Mouse (Mus musculus): ENCODE results near the gene Arl6ip1.
"Not testable (repeated sequence)": the region's sequence is repeated elsewhere in the genome, so short reads cannot be mapped to it uniquely, and the experiment has no call there.

Arl6ip1 gene

GRCm38 (mm10) chr7:118129430-118130041, at the start of gene Arl6ip1:
Arl6ip1 (minus strand) TSS chr7:118129662.
- in situ Hi-C loops (cut with MboI, MseI): loop anchor here (10.0 kb wide), 1 partner anchor 575 kb away; the partner anchor contains the start of gene Gde1

- in situ Hi-C loops (cut with MboI, MseI): no loop called here
These were observed 46.4 kb upstream of the Arl6ip1 start for GRCm38 (mm10) chr7:118175821-118176355.

DNA sequence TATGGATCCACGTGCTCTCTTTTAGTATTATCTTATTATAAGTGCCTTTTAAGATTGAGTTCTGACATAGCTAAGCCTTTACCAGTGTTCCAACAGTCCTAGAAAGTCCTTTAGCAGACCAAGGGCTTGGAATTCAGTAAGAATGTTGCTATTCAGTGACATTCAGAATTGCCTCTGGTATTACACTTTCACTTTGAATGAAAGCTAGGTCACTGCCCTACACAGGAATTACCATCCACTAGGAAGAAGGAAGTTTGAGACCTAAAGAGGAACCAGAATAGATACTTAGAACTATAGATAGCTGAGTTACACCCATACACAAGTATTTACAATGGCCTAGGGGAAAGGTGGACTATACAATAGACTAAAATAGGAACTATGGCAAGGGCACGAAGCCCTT, 40.7 kb upstream of the Arl6ip1 start:
- in situ Hi-C loops (cut with MboI, MseI): not testable (repeated sequence)

- in situ Hi-C loops (cut with MboI, MseI): no loop called here
These were observed 33.5 kb upstream of the Arl6ip1 start for GRCm38 (mm10) chr7:118163006-118163405.

DNA sequence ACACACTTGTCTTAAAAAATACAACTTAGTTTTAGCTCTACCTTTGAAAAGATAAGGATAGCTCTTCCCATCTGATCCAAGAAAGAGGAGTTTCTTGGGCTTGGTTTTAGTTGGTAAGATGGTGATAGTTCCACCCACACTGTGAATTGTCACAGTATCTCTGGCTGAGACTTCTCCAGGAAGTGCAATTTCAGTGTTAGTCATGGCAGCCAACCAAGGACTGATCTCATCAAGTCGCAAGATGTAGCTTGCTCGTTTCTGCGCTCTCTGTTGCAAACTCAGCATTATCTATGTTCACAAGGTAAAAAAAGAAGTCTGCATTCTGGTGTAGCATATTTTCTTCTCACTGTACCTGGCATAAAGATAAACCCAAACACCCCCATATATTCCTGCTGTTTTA, 30.7 kb upstream of the Arl6ip1 start:
- in situ Hi-C loops (cut with MboI, MseI): no loop called here

DNA sequence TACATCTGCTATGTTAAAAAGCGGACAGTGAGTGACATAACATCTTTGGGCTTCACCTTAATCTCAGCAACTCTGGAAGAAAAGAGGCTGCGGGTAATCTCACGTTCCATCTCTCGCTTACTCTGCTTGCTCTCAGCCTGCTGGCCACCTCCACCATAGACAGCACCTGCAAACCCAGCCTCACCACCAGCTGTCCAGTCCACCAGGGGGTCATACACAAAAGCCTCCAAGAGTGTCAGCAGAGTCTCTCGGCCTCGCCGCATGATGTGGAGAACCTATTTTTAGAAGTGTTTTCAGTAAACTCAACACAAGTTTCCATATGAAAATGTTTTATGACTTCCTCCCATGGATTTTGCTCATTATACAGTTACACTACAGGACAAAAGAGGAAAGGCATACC, 27.0 kb upstream of the Arl6ip1 start:
- in situ Hi-C loops (cut with MboI, MseI): no loop called here

- in situ Hi-C loops (cut with MboI, MseI): no loop called here
These were observed 24.7 kb upstream of the Arl6ip1 start for GRCm38 (mm10) chr7:118154150-118154549.

DNA sequence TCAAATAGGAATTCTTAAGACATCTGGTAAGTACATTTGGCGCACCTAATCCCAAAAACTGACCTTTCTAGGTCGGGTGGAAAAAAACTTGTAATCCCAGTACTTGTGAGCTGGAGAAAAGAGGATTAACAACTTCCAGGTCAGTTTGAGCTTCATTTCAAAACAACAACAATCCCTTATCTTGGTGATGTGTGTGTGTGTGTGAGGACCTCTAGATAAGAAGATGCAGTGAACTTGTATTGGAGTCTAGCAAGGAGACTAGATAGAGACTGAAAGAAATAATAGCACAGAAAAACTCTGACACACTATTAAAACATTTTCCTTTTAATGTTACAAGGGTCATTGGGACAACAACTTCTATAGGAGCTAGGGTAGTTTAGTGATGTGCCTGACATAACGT, 14.1 kb upstream of the Arl6ip1 start:
- in situ Hi-C loops (cut with MboI, MseI): no loop called here

DNA sequence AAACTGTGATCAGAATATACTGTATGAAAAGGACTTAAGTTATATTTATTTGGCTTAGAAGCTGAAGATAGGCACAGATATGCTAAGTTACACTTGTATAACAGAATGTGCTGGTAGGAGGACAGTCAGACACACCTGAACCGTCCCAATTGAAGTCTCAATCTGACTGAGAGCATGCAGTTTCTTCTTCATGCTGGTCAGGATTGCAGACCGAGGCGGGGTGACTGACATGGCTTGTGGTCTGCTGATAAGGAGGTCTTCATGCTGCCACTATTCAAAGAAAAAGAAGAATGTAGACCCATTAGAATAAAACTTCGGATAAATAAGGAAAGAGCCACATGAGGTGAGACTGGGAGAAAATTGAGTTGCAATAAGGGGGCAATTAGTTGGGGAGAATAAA, 13.7 kb upstream of the Arl6ip1 start:
- in situ Hi-C loops (cut with MboI, MseI): no loop called here

- in situ Hi-C loops (cut with MboI, MseI): no loop called here
These were observed 11.8 kb upstream of the Arl6ip1 start for GRCm38 (mm10) chr7:118141271-118141670.

- in situ Hi-C loops (cut with MboI, MseI): no loop called here
These were observed 5.7 kb upstream of the Arl6ip1 start for GRCm38 (mm10) chr7:118135128-118135527.

DNA sequence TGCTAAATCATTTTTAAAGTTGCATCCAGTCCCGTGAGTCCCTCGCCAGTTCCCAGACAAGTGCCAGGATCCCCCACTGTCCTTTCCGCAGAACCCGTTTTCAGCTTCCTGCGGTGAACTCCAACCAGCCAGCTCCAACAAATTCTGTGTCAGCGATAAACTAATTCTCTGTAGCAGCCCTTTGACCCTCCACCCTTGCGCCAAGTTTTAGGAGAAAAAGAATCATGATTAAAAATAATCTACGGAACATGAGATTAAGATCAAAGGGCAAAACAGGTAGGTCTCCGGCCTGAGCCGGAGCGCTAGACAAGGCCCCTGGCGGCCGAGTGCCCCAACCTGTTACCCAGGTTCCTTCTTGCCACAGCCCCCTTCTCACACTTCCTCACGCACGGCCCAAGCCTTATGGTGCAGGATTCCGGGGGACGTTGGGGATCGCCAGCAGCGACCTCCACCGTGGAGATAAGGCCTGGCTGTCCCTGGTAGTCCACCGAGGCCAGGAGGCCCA, 485 bp downstream of the Arl6ip1 start:
- in situ Hi-C loops (cut with MboI, MseI): loop anchor here (10.0 kb wide), 1 partner anchor 576 kb away; the partner anchor contains the start of gene Gde1

DNA sequence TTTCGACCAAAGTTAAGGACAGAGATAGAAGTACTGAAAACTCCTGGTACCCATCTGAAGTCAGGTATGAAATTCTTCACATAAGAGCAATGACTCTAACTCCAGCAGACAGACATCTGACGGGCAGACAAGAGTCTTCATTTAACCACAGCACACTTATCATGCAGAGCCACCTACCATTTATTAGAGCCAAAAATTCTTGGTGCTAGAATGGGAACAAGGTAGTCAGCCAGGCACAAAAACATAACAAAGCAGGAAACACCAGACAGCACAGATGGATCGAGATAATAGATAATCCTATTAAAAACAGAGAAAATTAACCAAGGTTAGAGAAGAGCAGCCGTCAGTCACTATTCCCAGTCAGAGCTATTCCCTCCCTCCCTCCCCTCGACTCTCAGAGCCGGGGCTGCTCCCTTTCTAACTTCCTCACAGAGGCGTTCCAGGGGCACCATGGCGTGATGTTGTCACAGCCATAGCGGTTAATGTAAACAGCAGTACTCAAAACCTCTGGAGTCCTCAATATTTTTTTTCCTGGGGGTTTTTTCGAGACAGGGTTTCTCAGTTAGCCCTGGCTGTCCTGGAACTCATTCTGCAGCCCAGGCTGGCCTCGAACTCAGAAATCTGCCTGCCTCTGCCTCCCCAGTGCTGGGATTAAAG, 3.1 kb downstream of the Arl6ip1 start:
- in situ Hi-C loops (cut with MboI, MseI): loop anchor here (10.0 kb wide), 1 partner anchor 578 kb away; the partner anchor contains the start of gene Gde1

DNA sequence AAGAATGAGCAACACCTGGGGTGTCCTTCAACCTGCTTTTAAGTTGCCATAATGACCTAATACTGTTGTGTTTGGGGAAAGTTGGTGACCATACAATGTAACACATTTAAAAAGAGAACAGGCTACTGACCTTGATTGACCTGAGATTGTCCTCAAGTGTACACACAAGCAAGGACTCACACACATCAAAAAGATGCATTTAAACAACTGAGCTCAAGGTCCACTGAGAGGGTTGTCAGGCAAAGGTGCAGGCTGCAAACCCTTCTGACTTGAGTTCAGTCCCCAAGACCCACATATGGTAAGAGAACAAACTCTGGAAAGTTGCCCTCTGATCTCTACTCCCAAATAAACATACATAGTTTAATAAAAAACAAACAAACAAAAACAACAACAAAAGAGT, 3.7 kb downstream of the Arl6ip1 start:
- in situ Hi-C loops (cut with MboI, MseI): loop anchor here (10.0 kb wide), 1 partner anchor 579 kb away; the partner anchor contains the start of gene Gde1

DNA sequence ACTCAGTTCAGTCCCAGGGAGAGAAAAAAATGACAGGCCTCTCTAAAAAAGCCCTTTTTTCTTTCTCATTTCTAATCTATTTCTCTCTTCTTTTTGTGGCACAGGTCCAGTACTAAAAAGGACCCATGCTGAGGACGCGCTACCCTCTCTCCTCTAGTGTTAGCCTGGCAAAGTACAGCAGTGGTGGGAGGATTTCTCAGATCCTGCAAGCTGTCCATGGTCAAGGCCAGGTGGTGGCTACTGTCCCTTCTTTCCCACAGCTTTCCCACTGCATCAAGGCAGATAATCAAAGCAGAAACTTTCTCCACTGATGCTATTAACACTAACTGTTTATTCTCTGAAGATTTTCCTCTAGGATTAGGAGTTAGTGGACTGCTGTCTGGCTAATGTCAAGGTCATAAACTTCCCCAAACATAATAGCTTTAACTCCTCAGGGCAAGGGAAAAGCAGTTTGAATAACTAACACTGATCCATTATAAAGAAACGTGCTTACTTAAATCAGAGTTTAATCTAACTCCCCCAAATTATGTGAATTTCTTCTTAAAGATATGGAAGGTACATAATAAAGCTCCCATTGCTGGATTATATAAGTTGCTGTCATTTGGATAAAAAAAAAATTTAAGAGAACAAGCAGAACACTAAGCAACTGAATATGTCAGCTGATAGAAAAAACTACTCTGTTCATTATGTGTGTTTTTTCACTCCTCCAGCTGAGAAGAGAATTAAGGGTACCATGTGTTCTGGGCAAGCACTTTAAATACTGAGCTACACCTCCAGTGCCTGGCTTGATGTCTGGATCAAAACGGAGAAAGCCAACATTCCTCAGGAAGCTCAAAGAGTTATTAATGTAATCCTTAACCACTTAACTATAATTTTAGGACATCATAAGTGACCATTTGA, 5.7 kb downstream of the Arl6ip1 start:
- in situ Hi-C loops (cut with MboI, MseI): loop anchor here (10.0 kb wide), 1 partner anchor 581 kb away; the partner anchor contains the start of gene Gde1

DNA sequence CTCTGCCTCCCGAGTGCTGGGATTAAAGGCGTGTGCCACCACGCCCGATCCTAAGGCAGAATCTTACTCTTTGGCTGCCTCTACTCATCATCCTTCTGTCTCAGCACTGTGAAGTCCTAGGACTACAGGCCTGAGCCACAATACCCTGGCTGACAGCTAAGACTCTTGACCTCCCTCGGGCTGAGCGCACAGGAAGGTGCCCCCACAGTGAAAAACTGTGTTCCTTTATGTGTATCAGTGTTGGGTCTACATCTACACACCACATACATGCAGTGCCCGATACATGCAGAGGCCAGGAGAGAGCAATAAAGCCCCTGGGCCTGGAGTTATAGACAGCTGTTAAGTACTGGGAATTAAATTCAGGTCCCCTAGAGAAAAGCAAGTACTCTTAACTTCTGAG, 7.2 kb downstream of the Arl6ip1 start:
- in situ Hi-C loops (cut with MboI, MseI): loop anchor here (10.0 kb wide), 1 partner anchor 583 kb away; the partner anchor contains the start of gene Gde1

DNA sequence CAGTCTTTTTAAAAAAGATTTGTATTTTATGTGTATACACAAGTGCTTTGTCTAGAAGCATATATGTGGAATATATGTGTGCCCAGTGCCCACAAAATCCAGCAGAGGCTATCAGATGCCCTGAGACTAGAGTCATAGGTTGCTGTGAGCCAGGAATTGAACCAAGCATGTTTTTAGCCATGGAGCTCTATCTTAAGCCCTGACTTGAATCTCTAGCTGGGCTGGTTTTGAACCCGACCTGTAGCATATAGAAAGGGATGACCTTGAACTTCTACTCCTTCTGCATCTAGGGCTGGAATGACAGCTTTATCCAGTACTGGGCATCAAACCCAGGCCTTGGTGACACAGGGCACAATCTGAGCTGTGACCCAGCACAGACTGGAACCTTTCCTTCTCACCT, 8.8 kb downstream of the Arl6ip1 start:
- in situ Hi-C loops (cut with MboI, MseI): loop anchor here (10.0 kb wide), 1 partner anchor 584 kb away; the partner anchor contains the start of gene Gde1

GRCm38 (mm10) chr7:118119946-118120345, 9.5 kb downstream of the Arl6ip1 start:
- in situ Hi-C loops (cut with MboI, MseI): loop anchor here (5.0 to 10.0 kb wide), 2 partner anchors 585 to 1788 kb away; partner anchors contain the start of genes Gde1 and Rps13

DNA sequence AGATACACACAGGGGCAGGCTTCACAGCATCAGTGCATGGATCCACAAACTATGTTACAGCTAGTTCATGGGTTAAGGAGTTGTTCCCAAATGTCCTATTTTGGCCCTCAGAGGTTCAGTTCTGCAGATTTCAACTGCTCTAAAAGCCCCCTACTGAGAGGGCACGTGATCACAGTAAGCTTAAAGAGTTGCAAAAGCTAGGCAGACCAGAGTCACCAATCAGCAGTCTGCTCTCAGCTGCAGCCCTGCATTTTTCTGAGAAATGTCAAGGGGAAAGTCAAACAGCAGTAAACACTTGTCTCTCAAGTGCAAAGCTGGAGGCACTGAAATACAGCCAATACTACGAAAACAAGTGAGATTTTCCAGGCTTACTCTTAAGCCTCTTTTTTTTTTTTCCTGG, 10.3 kb downstream of the Arl6ip1 start:
- in situ Hi-C loops (cut with MboI, MseI): loop anchor here (5.0 kb wide), 1 partner anchor 1787 kb away; the partner anchor contains the start of gene Rps13

DNA sequence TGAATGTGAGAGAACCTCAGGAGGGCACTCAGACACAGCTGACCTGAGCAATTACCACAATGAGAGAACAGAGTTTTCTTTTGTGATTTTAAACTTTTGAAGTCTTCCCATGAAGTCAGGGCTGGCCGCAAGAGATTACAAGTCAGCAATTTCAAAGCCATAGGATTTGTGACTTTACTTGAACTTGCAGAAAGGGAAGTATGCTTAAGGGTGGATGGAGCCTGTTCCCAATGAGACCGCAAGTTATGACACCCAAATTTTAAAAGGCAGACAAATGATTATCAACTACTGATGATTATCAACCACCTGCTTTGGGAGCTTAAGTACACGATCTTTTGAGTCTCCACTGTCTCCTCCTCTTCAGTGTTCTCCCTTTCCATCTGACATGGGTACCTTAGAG, 11.0 kb downstream of the Arl6ip1 start:
- in situ Hi-C loops (cut with MboI, MseI): loop anchor here (5.0 kb wide), 1 partner anchor 1786 kb away; the partner anchor contains the start of gene Rps13

Data from T-helper 1 cell (primary cell).